Mouse (Mus musculus) stomach, embryonic 15.5 days (tissue): ENCODE data around the gene Mmp23. TPM values are rescaled to one million over a fixed set of nuclear protein-coding genes. Genes with fewer than 3 reads are reported as not detected.
"Not testable (repeated sequence)": the region's sequence is repeated elsewhere in the genome, so short reads cannot be mapped to it uniquely, and the experiment has no call there.

Source experiments
- ATAC-seq: fragments of 200-750 bp; cut with Nextera tagmentation; 2 replicates; pipeline ENCODE4 v1.8.0; 2017; ENCODE audit warnings: low read depth, moderate number of reproducible peaks, moderate TSS enrichment; ENCODE audit not compliant: insufficient read depth, low FRiP score
- H3K27ac ChIP-seq: fragments of 300-500 bp; sonication (generic); 2 replicates; pipeline ENCODE4 v1.5.1; 2015; ENCODE audit warnings: mild to moderate bottlenecking, inconsistent platforms
- H3K27me3 ChIP-seq: fragments of 300-500 bp; sonication (generic); replicated peaks from 2 replicates; pipeline ENCODE4 v1.6.1; 2015; ENCODE audit warnings: inconsistent platforms
- H3K36me3 ChIP-seq: fragments of 300-500 bp; sonication (generic); 2 replicates; pipeline ENCODE4 v1.6.1; 2015; ENCODE audit warnings: inconsistent platforms
- H3K4me1 ChIP-seq: fragments of 300-500 bp; sonication (generic); 2 replicates; pipeline ENCODE4 v1.6.1; 2015; ENCODE audit warnings: inconsistent platforms
- H3K4me2 ChIP-seq: fragments of 300-500 bp; sonication (generic); 2 replicates; pipeline ENCODE4 v1.6.1; 2015; ENCODE audit warnings: mild to moderate bottlenecking, inconsistent platforms
- H3K4me3 ChIP-seq: fragments of 300-500 bp; sonication (generic); replicated peaks from 2 replicates; pipeline ENCODE4 v1.5.1; 2015; ENCODE audit warnings: inconsistent platforms
- H3K9ac ChIP-seq: fragments of 300-500 bp; sonication (generic); 2 replicates; pipeline ENCODE4 v1.6.1; 2015; ENCODE audit warnings: inconsistent platforms
- H3K9me3 ChIP-seq: fragments of 300-500 bp; sonication (generic); 2 replicates; pipeline ENCODE4 v1.6.1; 2016; ENCODE audit warnings: inconsistent platforms
- WGBS: fragments of 180-500 bp; shearing (Covaris S2); methylation state at CpG from one replicate; pipeline ENCODE4 v1.1.7; 2015; 5-methylcytosine and 5-hydroxymethylcytosine counted together
- polyA plus RNA-seq: library from polyadenylated mRNA; unstranded; fragments of >200 nt; fragmentation: Nextera tagmentation; extraction: Ambion mirVana; gene quantifications from 2 replicates; pipeline ENCODE4 v1.2.1, GENCODE M21; 2015

Mmp23 gene
- 39.6 and 42.0 TPM in 2 replicates for polyA plus RNA-seq

DNA sequence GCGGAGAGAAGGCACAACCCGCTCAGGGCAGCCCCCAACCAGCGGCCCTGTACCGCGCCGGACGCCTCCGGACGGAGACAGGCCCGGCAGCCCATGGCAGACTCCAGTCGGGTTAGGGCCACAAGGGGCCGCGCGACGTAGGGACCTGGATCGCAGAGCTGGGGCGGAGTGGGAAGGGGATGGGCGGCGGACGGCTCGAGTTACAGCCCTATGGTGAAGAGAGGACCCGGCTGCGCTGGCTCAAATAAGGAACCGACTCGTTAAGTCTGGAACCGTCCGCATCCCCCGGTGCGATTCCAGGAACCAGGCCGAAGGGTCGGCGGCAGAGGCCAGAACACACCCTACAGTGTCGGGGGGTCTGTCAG lies at the start of gene Mmp23:
Gene Mmp23 (minus strand): TSS at position 299 of the 365 bp plus-strand sequence.
- Histone ChIP-seq H3K27me3 (peaks cover 18% of the 10 kb centered on the region; the same call in 1 of the 2 replicates), H3K9me3 (no peaks in the 10 kb centered on the region), H3K4me3 (peak within 1 kb of the TSS; percentile 47), H3K36me3 (peaks cover 39% of the 10 kb centered on the region), H3K4me2 (peak within 1 kb of the TSS; percentile 89), H3K27ac (peak within 1 kb of the TSS; percentile 67; the same call in 1 of the 2 replicates), H3K4me1 (peaks cover 36% of the 10 kb centered on the region), H3K9ac (peak within 1 kb of the TSS; percentile 50)
- under 1% methylated on average over 33 of the region's 33 CpGs for WGBS
- ATAC-seq, result peak; percentile 29

DNA sequence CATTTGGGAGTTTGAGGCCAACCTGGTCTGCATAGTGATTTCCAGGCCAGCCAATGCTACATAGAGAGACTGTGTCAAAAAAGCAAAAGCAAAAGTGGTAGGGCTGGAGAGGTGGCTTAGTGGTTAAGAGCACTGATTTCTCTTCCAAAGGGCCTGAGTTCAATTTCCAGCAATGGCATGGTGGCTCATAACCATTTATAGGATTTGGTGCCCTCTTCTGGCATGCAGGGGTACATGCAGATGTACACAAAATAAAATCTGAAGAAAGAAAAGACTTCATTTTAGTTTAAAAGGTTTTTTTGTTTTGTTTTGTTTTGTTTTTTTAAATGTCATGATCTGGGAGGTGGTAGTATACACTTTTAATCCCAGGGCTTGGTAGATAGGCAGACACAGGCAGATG lies 47.2 kb upstream of the Mmp23 start:
- H3K9me3 ChIP-seq, result no peaks in the 10 kb centered on the region
- peaks cover 7% of the 10 kb centered on the region for H3K4me1 ChIP-seq
- no peaks in the 10 kb centered on the region for H3K36me3 ChIP-seq
- H3K9ac ChIP-seq, result no peak overlapping the region
- H3K27me3 ChIP-seq, result 0 out of 2 replicates have a peak, but pooled peaks cover 2% of the 10 kb centered on the region
- no peak overlapping the region for H3K4me2 ChIP-seq
- no peak overlapping the region for H3K4me3 ChIP-seq
- H3K27ac ChIP-seq, result no peak overlapping the region
- no peak for ATAC-seq

DNA sequence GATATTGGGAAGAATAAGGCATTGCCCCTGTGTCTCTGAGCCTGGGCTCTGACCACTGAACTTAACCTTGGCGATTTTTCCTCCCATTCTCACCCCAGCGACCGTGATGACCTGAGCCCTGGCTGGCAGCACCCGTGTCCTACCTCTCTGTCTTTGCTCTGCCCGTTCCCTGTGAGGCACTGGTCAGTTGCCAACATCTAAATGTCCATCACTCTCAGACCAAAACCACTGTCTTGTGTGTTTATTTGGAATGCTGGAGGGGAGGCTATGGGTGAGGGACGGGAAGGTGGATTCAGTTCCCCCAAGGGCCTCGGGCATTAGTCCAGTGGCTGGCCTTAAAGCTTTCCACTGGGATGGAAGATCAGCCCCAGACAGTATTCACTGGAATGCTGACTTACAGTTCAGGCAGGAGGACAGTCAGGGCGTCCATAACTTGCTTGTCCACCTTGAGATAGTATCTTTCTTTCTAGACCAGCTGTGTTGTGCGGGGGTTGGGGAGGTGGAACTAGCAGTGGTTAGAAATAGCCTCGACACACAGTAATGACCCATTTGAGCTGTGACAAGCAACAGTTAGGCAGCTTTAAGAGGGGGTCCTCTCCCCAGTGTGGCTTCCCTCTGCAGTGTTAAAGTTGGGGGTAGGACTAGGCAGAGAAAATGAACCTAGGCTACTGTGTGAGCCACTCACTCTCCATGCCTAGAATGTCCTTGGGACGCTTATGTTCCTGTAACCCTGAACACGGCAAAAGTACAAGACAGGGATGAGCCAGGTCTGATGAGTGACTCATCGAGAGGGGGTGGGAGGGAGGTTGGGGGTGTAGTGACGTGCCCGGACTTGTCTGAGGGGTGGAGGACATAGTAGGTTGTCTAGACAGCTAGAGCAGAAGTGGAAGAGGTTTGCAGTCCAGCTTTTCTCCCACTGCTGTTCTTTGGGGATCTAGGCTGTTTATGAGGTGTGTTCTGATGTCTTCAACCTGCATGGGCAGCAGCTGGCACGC lies 43.4 kb upstream of the Mmp23 start:
- Histone ChIP-seq H3K4me3 (no peak overlapping the region), H3K4me1 (peaks cover 16% of the 10 kb centered on the region), H3K4me2 (no peak overlapping the region; the same call in 1 of the 2 replicates), H3K9ac (no peak overlapping the region), H3K9me3 (no peaks in the 10 kb centered on the region), H3K36me3 (no peaks in the 10 kb centered on the region), H3K27me3 (0 out of 2 replicates have a peak, but pooled peaks cover 8% of the 10 kb centered on the region), H3K27ac (no peak overlapping the region)
- 67% methylated on average over 16 of the region's 16 CpGs for WGBS
- no peak for ATAC-seq

DNA sequence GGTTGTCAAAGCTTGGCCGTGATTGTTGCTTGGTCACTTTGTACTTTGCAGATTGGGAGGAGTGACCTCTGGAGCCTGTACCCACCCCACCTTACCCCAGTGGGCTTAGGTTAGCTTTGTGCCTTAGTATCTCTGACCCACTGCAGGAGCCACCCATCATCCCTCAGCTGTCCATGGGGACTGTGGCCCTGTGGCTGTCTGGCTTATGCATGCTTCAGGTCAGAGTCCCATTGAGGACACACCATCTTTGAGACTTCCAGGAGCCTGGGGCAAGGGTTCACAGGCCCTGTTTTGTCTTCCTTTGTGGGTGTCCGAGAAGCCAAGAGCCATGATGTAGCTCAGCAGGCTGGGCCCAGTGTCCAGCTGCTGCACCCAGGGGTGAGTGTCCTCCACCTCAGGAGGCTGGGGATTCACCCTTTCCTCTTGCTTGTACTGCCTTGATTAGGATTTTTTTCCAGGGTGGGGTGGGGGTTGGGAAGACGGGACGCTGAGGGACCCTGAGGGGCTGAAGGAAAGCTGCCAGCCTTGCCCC lies 42.4 kb upstream of the Mmp23 start:
- WGBS, result 73% methylated on average over 4 of the region's 4 CpGs
- peak overlapping the region; percentile 71; the same call in 1 of the 2 replicates for H3K9ac ChIP-seq
- no peaks in the 10 kb centered on the region for H3K36me3 ChIP-seq
- peak overlapping the region; percentile 97 for H3K4me2 ChIP-seq
- no peak for ATAC-seq
- peak overlapping the region; percentile 69 for H3K4me3 ChIP-seq
- H3K9me3 ChIP-seq, result no peaks in the 10 kb centered on the region
- no peak overlapping the region for H3K27ac ChIP-seq
- peaks cover 16% of the 10 kb centered on the region for H3K4me1 ChIP-seq
- 0 out of 2 replicates have a peak, but pooled peaks cover 8% of the 10 kb centered on the region for H3K27me3 ChIP-seq

DNA sequence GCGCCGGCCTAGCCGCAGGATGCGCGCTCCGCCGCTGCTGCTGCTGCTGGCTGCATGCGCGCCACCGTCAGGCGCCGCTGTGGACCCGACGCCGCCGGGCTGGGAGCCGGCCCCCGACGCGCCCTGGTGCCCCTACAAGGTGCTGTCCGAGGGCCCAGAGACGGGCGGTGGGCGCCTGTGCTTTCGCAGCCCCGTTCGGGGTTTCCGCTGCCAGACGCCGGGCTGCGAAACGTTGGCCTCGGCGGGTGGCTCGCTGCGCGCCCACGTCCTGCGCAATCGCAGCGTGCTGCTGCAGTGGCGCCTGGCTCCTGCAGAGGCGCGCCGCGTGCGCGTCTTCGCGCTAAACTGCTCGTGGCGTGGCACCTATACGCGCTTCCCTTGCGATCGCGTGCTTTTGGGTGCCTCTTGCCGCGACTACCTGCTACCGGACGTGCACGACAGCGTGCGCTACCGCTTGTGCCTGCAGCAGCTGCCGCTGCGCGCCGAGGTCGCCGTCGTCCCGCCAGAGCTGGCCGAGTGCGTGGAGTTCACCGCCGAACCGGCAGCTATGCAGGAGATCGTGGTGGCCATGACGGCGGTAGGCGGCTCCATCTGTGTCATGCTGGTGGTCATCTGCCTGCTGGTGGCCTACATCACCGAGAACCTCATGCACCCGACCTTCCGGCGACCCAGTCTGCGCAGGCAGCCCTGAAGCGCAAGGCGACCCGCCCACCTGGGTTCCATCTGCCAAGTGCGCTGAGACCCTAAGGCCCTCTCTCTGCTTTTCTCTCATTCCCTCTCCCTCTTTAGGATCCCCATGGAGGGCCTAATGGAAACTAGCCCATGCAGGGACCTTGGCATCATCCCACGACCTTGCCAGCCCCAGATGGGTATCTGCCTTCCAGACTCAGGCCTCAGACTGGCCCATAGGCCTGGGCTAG lies 41.6 kb upstream of the Mmp23 start:
- ATAC-seq, result peak; percentile 51; the same call in 1 of the 2 replicates
- Histone ChIP-seq H3K9me3 (no peaks in the 10 kb centered on the region), H3K9ac (peak overlapping the region; percentile 71), H3K4me1 (peaks cover 16% of the 10 kb centered on the region), H3K27me3 (0 out of 2 replicates have a peak, but pooled peaks cover 8% of the 10 kb centered on the region), H3K4me3 (peak overlapping the region; percentile 69), H3K36me3 (no peaks in the 10 kb centered on the region), H3K4me2 (peak overlapping the region; percentile 97), H3K27ac (peak overlapping the region; percentile 51; the same call in 1 of the 2 replicates)
- 1% methylated on average over 77 of the region's 92 CpGs for WGBS

DNA sequence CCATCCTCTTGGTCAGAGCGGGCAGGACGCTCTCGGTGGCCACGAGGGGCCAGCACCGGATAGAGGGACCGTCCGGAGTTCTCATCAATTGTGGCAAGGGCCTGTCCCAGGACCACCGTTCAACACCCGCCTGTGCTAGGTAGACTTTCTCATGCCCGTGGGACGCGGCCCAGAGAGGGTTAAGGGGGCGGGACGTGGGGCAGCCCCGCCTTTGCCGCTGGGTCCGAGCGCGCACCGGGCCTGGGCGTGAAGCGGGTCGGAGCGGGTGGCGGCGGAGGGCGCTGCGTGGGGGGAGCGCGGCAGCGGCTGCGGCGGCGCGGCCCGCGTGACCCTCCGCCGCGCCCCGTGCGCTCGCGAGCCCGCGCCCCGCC lies 40.9 kb upstream of the Mmp23 start, which contains the start of gene Fndc10:
Gene Fndc10 (plus strand): TSS at position 232 of the 371 bp plus-strand sequence.
- Histone ChIP-seq H3K4me1 (peaks cover 16% of the 10 kb centered on the region), H3K27me3 (0 out of 2 replicates have a peak, but pooled peaks cover 8% of the 10 kb centered on the region), H3K9me3 (no peaks in the 10 kb centered on the region), H3K4me2 (peak within 1 kb of the TSS; percentile 97), H3K27ac (peak within 1 kb of the TSS; percentile 51; the same call in 1 of the 2 replicates), H3K4me3 (peak within 1 kb of the TSS; percentile 69), H3K9ac (peak within 1 kb of the TSS; percentile 71), H3K36me3 (no peaks in the 10 kb centered on the region)
- peak; percentile 67; the same call in 1 of the 2 replicates for ATAC-seq
- 1% methylated on average over 21 of the region's 47 CpGs for WGBS

DNA sequence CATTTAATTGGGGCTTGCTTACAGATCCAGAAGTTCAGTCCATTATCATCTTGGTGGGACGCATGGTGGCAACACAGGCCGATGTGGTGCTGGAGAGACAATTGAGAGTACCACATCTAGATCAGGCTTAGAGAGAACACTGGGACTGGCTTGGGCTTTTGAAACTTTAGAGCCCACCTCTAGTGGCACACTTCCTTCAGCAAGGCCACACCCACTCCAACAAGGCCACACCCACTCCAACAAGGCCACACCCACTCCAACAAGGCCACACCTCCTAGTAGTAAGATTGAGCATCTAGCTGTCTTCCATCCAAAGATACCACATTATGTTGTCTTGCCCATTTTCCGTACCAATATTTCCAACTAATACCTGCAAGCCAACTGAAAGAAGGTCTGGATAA lies 39.2 kb upstream of the Mmp23 start:
- Histone ChIP-seq H3K4me3 (no peak overlapping the region), H3K4me1 (peaks cover 16% of the 10 kb centered on the region), H3K36me3 (no peaks in the 10 kb centered on the region), H3K9me3 (no peaks in the 10 kb centered on the region), H3K27ac (no peak overlapping the region), H3K27me3 (0 out of 2 replicates have a peak, but pooled peaks cover 8% of the 10 kb centered on the region), H3K4me2 (no peak overlapping the region), H3K9ac (no peak overlapping the region)
- no peak for ATAC-seq
- 94% methylated on average over 3 of the region's 3 CpGs for WGBS

DNA sequence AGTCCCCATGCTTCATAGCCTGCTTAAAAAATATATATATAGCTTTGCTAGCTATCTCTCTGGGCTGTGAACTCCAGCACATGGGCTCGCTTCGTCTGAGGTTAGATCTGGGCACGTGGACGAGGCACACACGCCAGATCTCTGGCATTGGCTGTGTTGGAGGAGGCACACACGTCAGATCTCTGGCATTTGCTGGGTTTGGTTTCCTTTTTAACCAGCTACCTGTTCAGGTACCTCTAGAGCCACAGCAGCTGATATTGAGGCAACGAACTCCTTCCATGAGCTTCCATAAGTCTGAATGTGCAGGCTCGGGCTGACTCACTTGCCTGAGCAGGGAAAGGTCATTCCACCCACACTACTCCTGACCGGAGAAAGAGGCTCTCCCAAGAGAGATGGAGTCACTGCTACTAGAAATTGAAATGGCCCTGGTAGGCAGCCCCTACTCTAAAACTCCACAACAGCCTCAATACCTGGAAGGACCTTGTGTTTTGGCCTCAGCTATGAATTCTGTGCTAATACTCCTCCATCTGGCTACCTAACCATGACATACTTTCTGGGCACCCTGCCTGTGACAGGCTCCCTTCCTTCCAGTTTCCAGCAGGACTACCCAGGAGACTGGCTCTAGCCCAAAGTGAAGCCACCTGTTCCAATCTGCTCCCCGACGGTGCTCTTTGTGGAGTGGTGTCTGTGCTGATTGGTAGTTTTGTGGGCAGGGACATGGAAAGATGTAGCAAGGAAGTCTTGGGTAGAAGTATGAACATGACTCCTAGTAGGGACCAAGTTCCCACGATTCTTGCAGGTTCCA lies 37.6 kb upstream of the Mmp23 start:
- no peak overlapping the region for H3K4me2 ChIP-seq
- H3K36me3 ChIP-seq, result no peaks in the 10 kb centered on the region
- H3K4me1 ChIP-seq, result peaks cover 12% of the 10 kb centered on the region
- no peak for ATAC-seq
- no peak overlapping the region for H3K27ac ChIP-seq
- 80% methylated on average over 12 of the region's 12 CpGs for WGBS
- 0 out of 2 replicates have a peak, but pooled peaks cover 8% of the 10 kb centered on the region for H3K27me3 ChIP-seq
- no peak overlapping the region for H3K9ac ChIP-seq
- no peak overlapping the region for H3K4me3 ChIP-seq
- H3K9me3 ChIP-seq, result no peaks in the 10 kb centered on the region

DNA sequence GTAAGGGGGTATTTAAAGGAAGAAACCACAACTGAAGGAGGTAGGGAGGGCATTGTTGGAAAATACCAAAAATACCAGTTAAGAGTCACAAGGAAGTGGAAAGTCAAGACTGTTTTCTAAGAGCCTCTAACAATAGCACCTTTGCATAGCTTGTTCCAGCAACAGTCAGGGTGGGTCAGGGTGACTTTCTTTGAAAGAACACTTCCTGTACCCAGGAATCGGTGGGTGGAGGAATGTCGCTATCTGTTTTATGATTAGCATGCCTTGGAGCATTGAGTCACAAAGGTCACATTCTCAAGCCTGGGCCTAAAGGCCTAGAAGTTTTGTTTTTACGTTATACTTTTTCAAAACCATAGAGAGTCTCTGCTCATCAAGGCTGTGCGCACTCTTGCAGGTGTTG lies 34.6 kb upstream of the Mmp23 start:
- peak overlapping the region; percentile 33; the same call in 1 of the 2 replicates for H3K27ac ChIP-seq
- ATAC-seq, result not testable (repeated sequence)
- 68% methylated on average over 4 of the region's 4 CpGs for WGBS

DNA sequence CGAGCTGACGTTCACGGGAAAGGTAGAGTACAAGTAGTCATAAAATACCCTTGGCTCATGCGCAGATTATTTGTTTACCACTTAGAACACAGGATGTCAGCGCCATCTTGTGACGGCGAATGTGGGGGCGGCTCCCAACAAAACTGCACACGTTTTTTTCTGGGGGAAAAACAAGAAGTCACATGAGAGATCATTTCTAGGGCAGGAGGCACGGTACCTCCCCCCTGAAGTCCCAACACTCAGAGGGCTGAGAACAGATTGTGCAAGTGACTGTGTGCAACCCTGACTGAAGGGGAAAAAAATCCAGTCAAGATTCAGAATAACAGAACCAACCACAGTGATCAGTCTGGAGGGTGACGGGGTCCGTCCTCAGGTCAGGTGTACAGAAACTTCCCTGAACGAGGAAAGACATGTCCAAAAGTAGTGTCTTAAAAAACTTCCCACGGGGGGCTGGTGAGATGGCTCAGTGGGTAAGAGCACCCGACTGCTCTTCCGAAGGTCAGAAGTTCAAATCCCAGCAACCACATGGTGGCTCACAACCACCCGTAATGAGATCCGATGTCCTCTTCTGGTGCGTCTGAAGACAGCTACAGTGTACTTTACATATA lies 30.6 kb upstream of the Mmp23 start:
- ATAC-seq, H3K4me1 ChIP-seq, H3K4me2 ChIP-seq, H3K27ac ChIP-seq, H3K4me3 ChIP-seq, H3K27me3 ChIP-seq, H3K9me3 ChIP-seq, H3K36me3 ChIP-seq, H3K9ac ChIP-seq: not testable (repeated sequence)
- 89% methylated on average over 16 of the region's 19 CpGs for WGBS

More for the DNA sequence above, 34.6 kb upstream of the Mmp23 start:
- not testable (repeated sequence) for H3K9ac ChIP-seq, H3K36me3 ChIP-seq, H3K4me2 ChIP-seq, H3K27me3 ChIP-seq, H3K4me1 ChIP-seq, H3K4me3 ChIP-seq, H3K9me3 ChIP-seq
